Mouse (Mus musculus) liver, embryonic 13.5 days (tissue): ENCODE results near the gene Lce3d. TPM values are rescaled to one million over a fixed set of nuclear protein-coding genes. Genes with fewer than 3 reads are reported as not detected.

Experiments
- ATAC-seq: fragments of 200-750 bp; cut with Nextera tagmentation; 2 replicates; pipeline ENCODE4 v1.8.0; 2017; ENCODE audit warnings: low read depth, mild to moderate bottlenecking, moderate number of reproducible peaks, moderate library complexity
- DNase-seq: peaks from one replicate; pipeline ENCODE4 v3.0.0; 2022
- H3K27ac ChIP-seq: fragments of 300-500 bp; sonication (generic); 2 replicates; pipeline ENCODE4 v1.5.1; 2015; ENCODE audit warnings: moderate library complexity, mild to moderate bottlenecking, inconsistent platforms
- H3K27me3 ChIP-seq: fragments of 300-500 bp; sonication (generic); 2 replicates; pipeline ENCODE4 v1.6.1; 2015; ENCODE audit warnings: mild to moderate bottlenecking, inconsistent platforms
- H3K36me3 ChIP-seq: fragments of 300-500 bp; sonication (generic); 2 replicates; pipeline ENCODE4 v1.6.1; 2015; ENCODE audit warnings: mild to moderate bottlenecking, inconsistent platforms
- H3K4me1 ChIP-seq: fragments of 300-500 bp; sonication (generic); replicated peaks from 2 replicates; pipeline ENCODE4 v1.6.1; 2015; ENCODE audit warnings: inconsistent platforms
- H3K4me2 ChIP-seq: fragments of 300-500 bp; sonication (generic); 2 replicates; pipeline ENCODE4 v1.6.1; 2015; ENCODE audit warnings: inconsistent platforms, mild to moderate bottlenecking, moderate library complexity
- H3K4me3 ChIP-seq: fragments of 300-500 bp; sonication (generic); replicated peaks from 2 replicates; pipeline ENCODE4 v1.5.1; 2015; ENCODE audit warnings: mild to moderate bottlenecking, inconsistent platforms
- H3K9ac ChIP-seq: fragments of 300-500 bp; sonication (generic); 2 replicates; pipeline ENCODE4 v1.6.1; 2015; ENCODE audit warnings: mild to moderate bottlenecking, inconsistent platforms
- H3K9me3 ChIP-seq: fragments of 300-500 bp; sonication (generic); replicated peaks from 2 replicates; pipeline ENCODE4 v1.6.1; 2016; ENCODE audit warnings: inconsistent platforms
- WGBS: fragments of 180-500 bp; shearing (Covaris S2); methylation state at CpG from one replicate; pipeline ENCODE4 v1.1.7; 2015; ENCODE audit not compliant: insufficient replicate concordance; 5-methylcytosine and 5-hydroxymethylcytosine counted together
- polyA plus RNA-seq: library from polyadenylated mRNA; unstranded; fragments of >200 nt; fragmentation: Nextera tagmentation; extraction: Ambion mirVana; gene quantifications from 2 replicates; pipeline ENCODE4 v1.2.1, GENCODE M21; 2015

The Lce3d gene
- polyA plus RNA-seq, result not detected in 2 replicates

- Histone ChIP-seq H3K4me3 (no peak within 1 kb of the TSS), H3K9me3 (no peaks in the 10 kb centered on the region), H3K27me3 (no peaks in the 10 kb centered on the region), H3K9ac (no peak within 1 kb of the TSS), H3K36me3 (no peaks in the 10 kb centered on the region), H3K4me1 (no peaks in the 10 kb centered on the region), H3K4me2 (no peak within 1 kb of the TSS), H3K27ac (no peak within 1 kb of the TSS)
- ATAC-seq (no peak), DNase-seq (no peak)
- 81% methylated on average over 1 of the region's 1 CpGs for WGBS
Observed at GRCm38 (mm10) chr3:92957090-92957489, at the start of gene Lce3d. TSS of gene Lce3d (plus strand) at chr3:92957390.

GRCm38 (mm10) chr3:92907571-92907970 is 49.6 kb upstream of the Lce3d start:
- Histone ChIP-seq H3K36me3 (no peaks in the 10 kb centered on the region), H3K9ac (no peak overlapping the region), H3K9me3 (no peaks in the 10 kb centered on the region), H3K27ac (no peak overlapping the region), H3K4me1 (no peaks in the 10 kb centered on the region), H3K4me3 (no peak overlapping the region), H3K27me3 (no peaks in the 10 kb centered on the region), H3K4me2 (no peak overlapping the region)
- ATAC-seq, result no peak
- no peak for DNase-seq
- 33% methylated on average over 4 of the region's 4 CpGs for WGBS

DNA sequence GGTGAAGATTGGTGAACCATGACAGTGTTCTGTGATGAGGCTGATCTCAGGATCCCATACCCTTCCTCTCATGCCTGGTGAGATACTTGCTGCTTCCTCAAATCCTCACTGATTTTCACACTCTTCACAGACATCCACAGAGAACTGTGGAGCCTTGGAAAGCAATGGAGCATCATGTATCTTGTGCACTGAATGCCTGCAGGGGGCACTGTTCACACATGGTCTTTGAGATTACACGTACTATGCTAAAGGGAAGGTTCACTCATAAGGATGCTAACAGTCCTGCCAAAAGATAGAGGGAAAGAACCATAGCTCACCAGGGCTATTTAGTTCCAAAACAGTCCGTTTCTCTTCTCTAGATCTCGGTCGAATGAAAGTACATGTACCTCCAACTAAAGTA is 36.8 kb upstream of the Lce3d start:
- Histone ChIP-seq H3K4me2 (no peak overlapping the region), H3K9ac (no peak overlapping the region), H3K4me1 (no peaks in the 10 kb centered on the region), H3K4me3 (no peak overlapping the region), H3K36me3 (no peaks in the 10 kb centered on the region), H3K9me3 (no peaks in the 10 kb centered on the region), H3K27me3 (no peaks in the 10 kb centered on the region), H3K27ac (no peak overlapping the region)
- WGBS, result 51% methylated on average over 4 of the region's 4 CpGs
- no peak for DNase-seq
- ATAC-seq, result no peak

DNA sequence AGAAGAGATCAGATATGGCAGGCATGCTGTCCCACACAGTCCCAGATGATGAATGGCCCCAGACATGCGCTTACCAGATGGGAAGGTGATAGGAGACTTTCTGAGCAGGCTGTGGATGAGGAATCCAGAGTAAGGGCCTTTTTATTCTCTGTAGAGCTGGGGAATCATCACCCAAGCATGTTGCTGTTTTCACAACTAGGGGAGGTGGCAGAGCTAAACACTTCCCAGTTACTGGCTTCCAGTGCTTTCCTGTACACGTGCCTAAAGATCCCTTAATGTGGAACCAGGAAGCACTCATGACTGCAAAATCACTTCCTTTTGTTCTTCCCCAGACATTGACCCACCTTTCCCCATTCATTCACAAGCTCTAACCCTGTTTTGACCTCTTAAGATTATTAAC is 31.1 kb upstream of the Lce3d start, which contains the start of gene Lce3a:
Gene Lce3a (minus strand): TSS at position 101 of the 400 bp plus-strand sequence.
- Histone ChIP-seq H3K27ac (no peak within 1 kb of the TSS), H3K4me1 (no peaks in the 10 kb centered on the region), H3K4me3 (no peak within 1 kb of the TSS), H3K4me2 (no peak within 1 kb of the TSS), H3K36me3 (no peaks in the 10 kb centered on the region), H3K27me3 (no peaks in the 10 kb centered on the region), H3K9ac (no peak within 1 kb of the TSS), H3K9me3 (no peaks in the 10 kb centered on the region)
- 39% methylated on average over 2 of the region's 2 CpGs for WGBS
- DNase-seq, result no peak
- no peak for ATAC-seq

GRCm38 (mm10) chr3:92932679-92933078 is 24.5 kb upstream of the Lce3d start, which contains the start of gene Lce3b:
TSS of gene Lce3b (plus strand) at chr3:92932979.
- no peaks in the 10 kb centered on the region for H3K36me3 ChIP-seq
- no peaks in the 10 kb centered on the region for H3K4me1 ChIP-seq
- H3K9ac ChIP-seq, result no peak within 1 kb of the TSS
- ATAC-seq (no peak), DNase-seq (no peak)
- no peak within 1 kb of the TSS for H3K27ac ChIP-seq
- H3K4me2 ChIP-seq, result no peak within 1 kb of the TSS
- no peaks in the 10 kb centered on the region for H3K9me3 ChIP-seq
- H3K27me3 ChIP-seq, result no peaks in the 10 kb centered on the region
- H3K4me3 ChIP-seq, result no peak within 1 kb of the TSS
- WGBS, result 32% methylated on average over 2 of the region's 2 CpGs

DNA sequence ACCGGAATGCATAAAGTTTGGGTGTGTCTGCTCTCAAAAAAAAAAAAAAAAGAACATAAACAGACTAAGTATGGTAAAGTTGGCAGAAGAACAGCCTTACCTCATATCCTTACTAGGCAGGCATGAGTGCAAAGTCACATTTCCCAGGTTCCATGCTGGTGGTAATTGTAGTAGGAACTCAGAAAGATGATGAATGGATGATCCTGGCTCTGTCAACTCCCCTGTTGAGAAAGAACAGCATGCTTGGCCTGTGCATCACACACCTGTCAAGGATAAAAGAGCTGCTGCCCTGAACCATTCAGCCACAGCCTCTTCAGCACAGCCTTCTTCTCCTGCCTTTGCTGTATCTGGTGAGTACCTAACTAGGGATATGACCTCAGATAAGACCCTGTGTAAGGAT is 13.0 kb upstream of the Lce3d start, which contains the start of gene Lce3c:
Gene Lce3c (plus strand): TSS at position 301 of the 400 bp plus-strand sequence.
- WGBS, result 42% methylated on average over 1 of the region's 1 CpGs
- Histone ChIP-seq H3K4me1 (no peaks in the 10 kb centered on the region), H3K27ac (no peak within 1 kb of the TSS), H3K9me3 (no peaks in the 10 kb centered on the region), H3K36me3 (no peaks in the 10 kb centered on the region), H3K27me3 (no peaks in the 10 kb centered on the region), H3K4me2 (no peak within 1 kb of the TSS), H3K9ac (no peak within 1 kb of the TSS), H3K4me3 (no peak within 1 kb of the TSS)
- no peak for ATAC-seq
- DNase-seq, result no peak

- H3K27me3 ChIP-seq, result no peaks in the 10 kb centered on the region
- WGBS, result 69% methylated on average over 2 of the region's 2 CpGs
- DNase-seq, result no peak
Observed at GRCm38 (mm10) chr3:92966761-92967160, 9.6 kb downstream of the Lce3d start, which contains the start of gene Lce3e. TSS of gene Lce3e (plus strand) at chr3:92967061.

GRCm38 (mm10) chr3:92978484-92978883 is 21.3 kb downstream of the Lce3d start:
- Histone ChIP-seq H3K36me3 (no peaks in the 10 kb centered on the region), H3K9me3 (no peaks in the 10 kb centered on the region), H3K4me2 (no peak overlapping the region), H3K4me1 (no peaks in the 10 kb centered on the region), H3K9ac (no peak overlapping the region), H3K27ac (no peak overlapping the region), H3K4me3 (no peak overlapping the region), H3K27me3 (no peaks in the 10 kb centered on the region)
- no peak for DNase-seq
- ATAC-seq, result no peak
- 69% methylated on average over 2 of the region's 2 CpGs for WGBS

More at GRCm38 (mm10) chr3:92966761-92967160, 9.6 kb downstream of the Lce3d start, which contains the start of gene Lce3e:
- no peak within 1 kb of the TSS for H3K4me2 ChIP-seq
- no peak within 1 kb of the TSS for H3K4me3 ChIP-seq
- no peak for ATAC-seq
- H3K9ac ChIP-seq, result no peak within 1 kb of the TSS
- no peaks in the 10 kb centered on the region for H3K36me3 ChIP-seq
- no peak within 1 kb of the TSS for H3K27ac ChIP-seq
- H3K9me3 ChIP-seq, result no peaks in the 10 kb centered on the region
- H3K4me1 ChIP-seq, result no peaks in the 10 kb centered on the region

DNA sequence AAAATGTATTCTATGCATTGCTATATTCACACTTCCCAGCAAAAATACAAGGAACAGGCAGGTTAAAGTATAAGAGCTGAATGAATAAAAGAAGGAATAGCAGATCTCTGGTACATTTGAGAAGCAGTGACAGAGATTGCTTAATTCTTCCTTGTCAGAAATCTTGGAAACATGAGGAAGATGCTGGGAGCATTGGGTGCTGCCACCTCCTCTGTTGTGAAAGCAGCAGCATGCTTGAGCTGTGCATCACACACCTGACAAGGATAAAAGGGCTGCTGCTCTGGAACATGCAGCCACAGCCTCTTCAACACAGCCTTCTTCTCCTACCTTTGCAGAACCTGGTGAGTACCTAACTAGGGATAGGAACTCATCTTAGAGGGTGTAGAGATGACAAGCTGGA is 34.7 kb downstream of the Lce3d start, which contains the start of gene Lce3f:
Gene Lce3f (plus strand): TSS at position 301 of the 400 bp plus-strand sequence.
- no peaks in the 10 kb centered on the region for H3K36me3 ChIP-seq
- no peak within 1 kb of the TSS for H3K9ac ChIP-seq
- no peaks in the 10 kb centered on the region for H3K4me1 ChIP-seq
- H3K9me3 ChIP-seq, result no peaks in the 10 kb centered on the region
- H3K27me3 ChIP-seq, result no peaks in the 10 kb centered on the region
- DNase-seq (no peak), ATAC-seq (no peak)
- no peak within 1 kb of the TSS for H3K4me3 ChIP-seq
- H3K27ac ChIP-seq, result no peak within 1 kb of the TSS
- H3K4me2 ChIP-seq, result no peak within 1 kb of the TSS

DNA sequence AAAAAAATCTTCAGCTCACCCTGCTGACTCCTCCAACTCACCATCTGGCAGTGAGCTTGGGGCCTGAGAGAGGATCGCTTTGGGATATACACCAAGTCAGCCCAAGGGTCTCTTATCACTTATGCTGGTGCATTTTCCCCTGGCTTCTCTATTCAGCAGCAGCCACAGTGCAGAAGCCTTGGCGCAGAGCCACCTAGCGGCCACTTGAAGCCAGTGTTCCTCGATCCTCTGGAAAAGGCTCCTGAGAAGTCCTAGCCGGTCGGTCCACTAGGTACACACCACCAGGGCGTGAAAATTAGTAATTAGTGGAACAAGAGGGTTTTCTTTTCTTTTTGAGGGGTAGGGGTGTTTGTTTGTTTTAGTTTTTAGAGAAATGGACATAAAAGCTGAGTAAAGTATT is 41.5 kb downstream of the Lce3d start:
- no peak for ATAC-seq
- no peak overlapping the region for H3K4me3 ChIP-seq
- H3K9me3 ChIP-seq, result no peaks in the 10 kb centered on the region
- H3K4me2 ChIP-seq, result no peak overlapping the region
- no peak overlapping the region for H3K27ac ChIP-seq
- no peaks in the 10 kb centered on the region for H3K4me1 ChIP-seq
- no peaks in the 10 kb centered on the region for H3K27me3 ChIP-seq
- DNase-seq, result no peak
- no peak overlapping the region for H3K9ac ChIP-seq
- H3K36me3 ChIP-seq, result no peaks in the 10 kb centered on the region
- 5% methylated on average over 7 of the region's 7 CpGs for WGBS

DNA sequence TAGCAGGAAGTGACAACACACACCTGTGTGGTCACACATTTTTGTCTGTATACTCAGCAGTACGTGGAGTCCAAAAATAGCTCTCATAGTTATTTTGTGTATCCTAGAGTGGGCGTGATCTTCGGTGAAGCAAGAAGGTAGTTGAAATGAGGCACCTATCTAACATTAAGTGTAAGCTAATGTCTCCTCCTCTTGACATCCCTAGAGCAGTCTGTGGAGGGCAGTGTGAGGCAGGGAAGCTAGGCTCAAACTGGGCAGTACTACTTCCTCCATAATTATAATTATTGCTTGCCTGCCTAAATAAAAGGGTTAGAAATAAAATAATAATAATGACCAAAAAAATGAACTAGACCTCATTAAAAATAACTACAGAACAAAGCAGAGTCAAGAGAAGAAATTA is 43.4 kb downstream of the Lce3d start:
- DNase-seq (no peak), ATAC-seq (no peak)
- no peaks in the 10 kb centered on the region for H3K36me3 ChIP-seq
- no peak overlapping the region for H3K4me2 ChIP-seq
- H3K4me1 ChIP-seq, result no peaks in the 10 kb centered on the region
- no peaks in the 10 kb centered on the region for H3K27me3 ChIP-seq
- H3K9ac ChIP-seq, result no peak overlapping the region
- no peaks in the 10 kb centered on the region for H3K9me3 ChIP-seq
- H3K4me3 ChIP-seq, result no peak overlapping the region
- WGBS, result 57% methylated on average over 3 of the region's 3 CpGs
- H3K27ac ChIP-seq, result no peak overlapping the region

DNA sequence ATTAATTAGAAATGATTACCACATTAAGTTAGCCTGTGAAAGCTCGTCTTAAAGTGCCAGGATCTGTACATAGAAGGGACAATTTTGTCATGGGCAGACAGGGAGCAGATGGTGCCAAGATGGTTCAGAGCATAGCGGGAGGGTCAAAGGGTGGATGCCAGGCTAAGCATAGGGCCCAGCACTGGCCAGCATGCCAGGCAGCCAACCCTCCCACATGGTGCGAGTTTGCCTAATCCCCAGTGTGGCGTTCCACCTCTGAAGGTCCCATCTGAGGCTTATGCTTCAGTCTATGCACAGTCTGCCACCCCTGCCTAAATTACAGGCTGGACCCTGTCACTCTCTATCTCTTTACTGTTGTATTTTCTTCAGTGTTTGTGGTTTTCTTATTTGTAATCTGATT is 45.7 kb downstream of the Lce3d start:
- Histone ChIP-seq H3K27ac (no peak overlapping the region), H3K36me3 (no peaks in the 10 kb centered on the region), H3K4me1 (no peaks in the 10 kb centered on the region), H3K9ac (no peak overlapping the region), H3K9me3 (no peaks in the 10 kb centered on the region), H3K4me2 (no peak overlapping the region), H3K27me3 (no peaks in the 10 kb centered on the region), H3K4me3 (no peak overlapping the region)
- ATAC-seq, result no peak
- DNase-seq, result no peak
- WGBS, result 52% methylated on average over 4 of the region's 4 CpGs
